Comparison of ENCODE assay signal across 8 mouse cellular contexts in the genomic region with DNA sequence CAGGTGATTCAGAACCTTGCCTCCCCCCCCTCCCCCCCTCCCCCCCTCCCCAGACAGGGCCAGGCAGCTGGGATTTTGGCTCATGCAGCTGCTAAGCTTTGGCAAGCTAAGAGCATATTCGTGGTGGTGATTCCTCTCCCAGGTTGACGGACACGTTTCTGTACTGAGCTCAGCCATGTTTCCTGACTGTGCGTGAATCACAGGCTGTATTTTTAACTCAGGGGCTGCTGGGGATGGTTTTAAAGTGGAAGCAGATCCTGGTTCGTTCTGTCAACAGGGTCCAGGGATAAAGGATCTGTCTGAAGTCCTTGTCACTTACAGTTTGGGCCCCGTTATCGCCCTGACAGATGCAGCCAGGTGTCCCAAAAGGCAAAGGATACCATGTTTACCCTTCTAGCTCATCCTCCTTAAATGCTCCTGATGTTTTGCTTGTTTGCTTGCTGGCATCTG. TPM values are rescaled to one million over a fixed set of nuclear protein-coding genes. Genes with fewer than 3 reads are reported as not detected.
DNase-seq lines count a peak whose midpoint lies in the region; ATAC-seq and TF ChIP-seq lines count a peak whose summit lies in the region.

No protein-coding gene starts in this region.

- H3K36me3 ChIP-seq in forebrain, embryonic 16.5 days (ENCODE audit: control insufficient read depth, insufficient read depth): no peaks in the 10 kb centered on the region
- H3K36me3 ChIP-seq in liver, embryonic 16.5 days (ENCODE audit: control insufficient read depth, insufficient read depth): no peaks in the 10 kb centered on the region

- WGBS in forebrain, embryonic 16.5 days: 7% methylated on average over 7 of the region's 7 CpGs
- WGBS in liver, embryonic 16.5 days (ENCODE audit: insufficient replicate concordance): 46% methylated on average over 7 of the region's 7 CpGs

- no peak for TF ChIP-seq POLR2A in bone marrow macrophage, adult 2 months (IDR thresholded peaks at IDR 0.05; ENCODE audit: borderline replicate concordance, low read depth, low read length)

- peak overlapping the region; percentile 59 for H3K9ac ChIP-seq in forebrain, embryonic 16.5 days (replicated peaks; ENCODE audit: low read depth, low read length)
- H3K9ac ChIP-seq in liver, embryonic 16.5 days (ENCODE audit: low read depth, low read length): no peak overlapping the region

- peak overlapping the region; percentile 53 for H3K4me3 ChIP-seq in bone marrow macrophage, adult 2 months (ENCODE audit: insufficient read depth, low read length)
- H3K4me3 ChIP-seq in forebrain, embryonic 16.5 days (replicated peaks; ENCODE audit: low read length): peak overlapping the region; percentile 21
- H3K4me3 ChIP-seq in liver, embryonic 16.5 days (ENCODE audit: low read depth, low read length): no peak overlapping the region

- peak overlapping the region; percentile 67 for H3K4me2 ChIP-seq in forebrain, embryonic 16.5 days (ENCODE audit: low read length)
- H3K4me2 ChIP-seq in liver, embryonic 16.5 days (ENCODE audit: low read depth, low read length): no peak overlapping the region

- H3K27me3 ChIP-seq in forebrain, embryonic 16.5 days (replicated peaks; ENCODE audit: control insufficient read depth, insufficient read depth, low read length): no peaks in the 10 kb centered on the region
- H3K27me3 ChIP-seq in liver, embryonic 16.5 days (ENCODE audit: control insufficient read depth, insufficient read depth, low read depth, low read length): peaks cover 6% of the 10 kb centered on the region

- peaks cover 37% of the 10 kb centered on the region for H3K4me1 ChIP-seq in bone marrow macrophage, adult 2 months (ENCODE audit: control insufficient read depth, insufficient read depth, low read length)
- H3K4me1 ChIP-seq in forebrain, embryonic 16.5 days (replicated peaks; ENCODE audit: control insufficient read depth, insufficient read depth, low read length): peaks cover 76% of the 10 kb centered on the region
- H3K4me1 ChIP-seq in liver, embryonic 16.5 days (ENCODE audit: control insufficient read depth, low read depth, low read length): peaks cover 49% of the 10 kb centered on the region

- no peaks in the 10 kb centered on the region for H3K9me3 ChIP-seq in forebrain, embryonic 16.5 days (ENCODE audit: control insufficient read depth, low read length)
- H3K9me3 ChIP-seq in liver, embryonic 16.5 days (replicated peaks; ENCODE audit: control insufficient read depth, low read length): no peaks in the 10 kb centered on the region

- peak overlapping the region; percentile 100 for H3K27ac ChIP-seq in bone marrow macrophage, adult 2 months (ENCODE audit: insufficient read depth, low read depth, low read length)
- peak overlapping the region; percentile 100 for H3K27ac ChIP-seq in forebrain, embryonic 16.5 days (ENCODE audit: low read length)
- peak overlapping the region; percentile 61 for H3K27ac ChIP-seq in liver, embryonic 16.5 days (ENCODE audit: low read length)

- TF ChIP-seq CTCF in bone marrow macrophage, adult 2 months (IDR thresholded peaks at IDR 0.05; ENCODE audit: low read depth, low read length): no peak

- DNase-seq in layer of hippocampus, adult 9-11 months: peak; percentile 59
- DNase-seq in layer of hippocampus, adult 9-10 months (ENCODE audit: low spot score): no peak
- peak; percentile 47 for DNase-seq in thymus, postnatal 4 days
- no peak for DNase-seq in B cell, adult 2 months
- no peak for DNase-seq in right cerebral cortex, postnatal 4 days

- no peak for ATAC-seq in forebrain, embryonic 16.5 days
- no peak for ATAC-seq in liver, embryonic 16.5 days (ENCODE audit: low read depth)

RNA-seq across cellular contexts. Expression of a gene that starts 11.9 kb away (rescaled TPM):
- 11.4 and 12.0 TPM in 2 replicates for polyA plus RNA-seq in bone marrow macrophage, adult 2 months (2012; ENCODE audit: insufficient read depth, insufficient read length, missing spikeins)
- polyA plus RNA-seq in forebrain, embryonic 16.5 days (2015; fragmentation: Nextera tagmentation; extraction: Ambion mirVana): 67.0 and 74.0 TPM in 2 replicates
- 1.8 and 2.3 TPM in 2 replicates for polyA plus RNA-seq in liver, embryonic 16.5 days (2015; fragmentation: Nextera tagmentation; extraction: Ambion mirVana)

RNA-seq across cellular contexts. Expression of a gene that starts 50.4 kb away (rescaled TPM):
- polyA plus RNA-seq in bone marrow macrophage, adult 2 months (2012; ENCODE audit: insufficient read depth, insufficient read length, missing spikeins): 21.3 and 23.0 TPM in 2 replicates
- 61.5 and 62.7 TPM in 2 replicates for polyA plus RNA-seq in forebrain, embryonic 16.5 days (2015; fragmentation: Nextera tagmentation; extraction: Ambion mirVana)
- polyA plus RNA-seq in liver, embryonic 16.5 days (2015; fragmentation: Nextera tagmentation; extraction: Ambion mirVana): 7.8 and 7.9 TPM in 2 replicates

Comparison
In these comparisons a context has a peak if more than half of its experiments do, and no peak if none do; other contexts are left out.
1. DNase-seq: peak in layer of hippocampus, adult 9-11 months (single experiment) and thymus, postnatal 4 days (single experiment); none in layer of hippocampus, adult 9-10 months (single experiment), B cell, adult 2 months (0 of 2) and right cerebral cortex, postnatal 4 days (single experiment).
2. Peak in every context shown above with its lines, with median percentiles within 50 percentile points of each other: H3K27ac ChIP-seq.